ENCODE assay signal across 12 mouse cellular contexts in genomic region chr12:75726349-75726861, GRCm38 (mm10). TPM values are rescaled to one million over a fixed set of nuclear protein-coding genes. Genes with fewer than 3 reads are reported as not detected.
A peak's percentile ranks its signal among the peaks of the same experiment; 100 is the strongest.
DNase-seq lines count a peak whose midpoint lies in the region; ATAC-seq and TF ChIP-seq lines count a peak whose summit lies in the region.
"Had no signal": no experiment of that assay in that cellular context is flagged by ENCODE, and none has a peak within 500 bp of the region (broad histone marks: within the 10 kb centered on the region; RNA-seq: fewer than 3 reads in every experiment).

No protein-coding gene starts in this region.

- peaks cover 13 to 33% of the 10 kb centered on the region in 2 experiments for H3K4me1 ChIP-seq in MEL (ENCODE audit: control insufficient read depth in 1 of 2, insufficient read depth in 2 of 2, low read length in 2 of 2)
- no peaks in the 10 kb centered on the region for H3K4me1 ChIP-seq in forebrain, embryonic 11.5 days (replicated peaks; ENCODE audit: control insufficient read depth, insufficient read depth, low read length)
- H3K4me1 ChIP-seq: hindbrain, embryonic 13.5 days had no signal

- H3K9ac ChIP-seq in MEL (ENCODE audit: control insufficient read depth, low read depth, low read length, poor library complexity, severe bottlenecking): peak overlapping the region; percentile 43; the same call in 1 of the 2 replicates
- H3K9ac ChIP-seq in forebrain, embryonic 11.5 days (ENCODE audit: low read length): no peak overlapping the region
- H3K9ac ChIP-seq: heart, embryonic 12.5 days; hindbrain, embryonic 13.5 days; limb, embryonic 12.5 days had no signal

- H3K79me2 ChIP-seq in MEL (ENCODE audit: control insufficient read depth, insufficient read depth, low read length, poor library complexity): peaks cover 47% of the 10 kb centered on the region

- H3K4me3 ChIP-seq in MEL (ENCODE audit: control insufficient read depth in 1 of 2, insufficient read depth in 1 of 2, low read depth in 2 of 2, low read length in 2 of 2): peak overlapping the region in 1 of 2 experiments; percentile 5; a peak in 1 of 4 replicates
- H3K4me3 ChIP-seq in forebrain, embryonic 11.5 days (ENCODE audit: low read depth, low read length): no peak overlapping the region
- H3K4me3 ChIP-seq: heart, embryonic 12.5 days; hindbrain, embryonic 13.5 days; limb, embryonic 12.5 days had no signal

- ATAC-seq in forebrain, embryonic 11.5 days (replicated peaks; ENCODE audit: low FRiP score): no peak

- no peak overlapping the region for H3K4me2 ChIP-seq in forebrain, embryonic 11.5 days (ENCODE audit: low read depth, low read length, severe bottlenecking)
- H3K4me2 ChIP-seq: heart, embryonic 12.5 days; hindbrain, embryonic 13.5 days; limb, embryonic 12.5 days had no signal

- H3K36me3 ChIP-seq in MEL (ENCODE audit: control insufficient read depth in 1 of 2, insufficient read depth in 2 of 2, low read length in 2 of 2): peaks cover 0 to 46% of the 10 kb centered on the region in 2 experiments; a peak in 2 of 4 replicates
- H3K36me3 ChIP-seq in forebrain, embryonic 11.5 days (ENCODE audit: control insufficient read depth, insufficient read depth, low read length): no peaks in the 10 kb centered on the region

- DNase-seq in spleen, postnatal 10 days (ENCODE audit: low spot score in 2 of 2): peak; percentile 10 to 23
- no peak for DNase-seq in spleen, adult 12 weeks (ENCODE audit: low spot score)
- peak; percentile 49 for DNase-seq in MEL (ENCODE audit: low read depth, low spot score)
- DNase-seq in induced T-regulatory cell, adult 2 months (ENCODE audit: low read depth): peak; percentile 65
- peak; percentile 19 for DNase-seq in thymus, postnatal 4 days
- no peak for DNase-seq in forebrain, embryonic 11.5 days (ENCODE audit: low spot score)
- no peak for DNase-seq in urinary bladder, adult 18-20 months (ENCODE audit: low spot score in 2 of 2)
- DNase-seq: midbrain, embryonic 14.5 days had no signal

- H3K27me3 ChIP-seq in MEL (ENCODE audit: control insufficient read depth in 1 of 2, insufficient read depth in 2 of 2, low read length in 2 of 2): no peaks in the 10 kb centered on the region
- H3K27me3 ChIP-seq in forebrain, embryonic 11.5 days (ENCODE audit: control insufficient read depth, insufficient read depth, low read length): no peaks in the 10 kb centered on the region
- H3K27me3 ChIP-seq: heart, embryonic 12.5 days; hindbrain, embryonic 13.5 days; limb, embryonic 12.5 days had no signal

- no peaks in the 10 kb centered on the region for H3K9me3 ChIP-seq in MEL (replicated peaks; ENCODE audit: insufficient read depth, low read length)
- H3K9me3 ChIP-seq in forebrain, embryonic 11.5 days (ENCODE audit: control insufficient read depth, low read length): no peaks in the 10 kb centered on the region
- H3K9me3 ChIP-seq: heart, embryonic 12.5 days; hindbrain, embryonic 13.5 days; limb, embryonic 12.5 days had no signal

- no peak for TF ChIP-seq CTCF in MEL (IDR thresholded peaks at IDR 0.05 in 2 of 3, conservative IDR thresholded peaks at IDR 0.05 in 1 of 3; ENCODE audit: control insufficient read depth in 1 of 3, insufficient read depth in 1 of 3, low read depth in 2 of 3, low read length in 3 of 3, poor library complexity in 1 of 3, severe bottlenecking in 1 of 3)

- no peak for TF ChIP-seq EP300 in MEL (IDR thresholded peaks at IDR 0.05; ENCODE audit: low read depth in 1 of 2, low read length in 2 of 2)

- TF ChIP-seq POLR2A in MEL (IDR thresholded peaks at IDR 0.05; ENCODE audit: control insufficient read depth in 1 of 2, insufficient read depth in 1 of 2, low read depth in 1 of 2, low read length in 2 of 2, poor library complexity in 1 of 2): no peak

- peak overlapping the region; percentile 75 for H3K27ac ChIP-seq in MEL (ENCODE audit: control insufficient read depth, low read depth, low read length)
- H3K27ac ChIP-seq in forebrain, embryonic 11.5 days (ENCODE audit: low read depth, low read length): no peak overlapping the region
- H3K27ac ChIP-seq: hindbrain, embryonic 13.5 days; kidney, postnatal 0 days; limb, embryonic 12.5 days had no signal

- 84% methylated on average over 8 of the region's 8 CpGs for WGBS in forebrain, embryonic 11.5 days

- TF ChIP-seq RAD21 in MEL (IDR thresholded peaks at IDR 0.05; ENCODE audit: low read depth, low read length): no peak

TF ChIP-seq in MEL, 35 proteins besides CTCF, POLR2A, EP300 and RAD21:
- no peak for TF ChIP-seq GABPA (IDR thresholded peaks at IDR 0.05; ENCODE audit: low read depth, low read length)

RNA-seq across cellular contexts. Expression of gene Sgpp1, which starts 9.1 kb away (rescaled TPM):
- 22.7 and 25.7 TPM in 2 replicates for total RNA-seq in MEL (2012; rRNA removed)
- polyA plus RNA-seq in MEL (2012; ENCODE audit: insufficient read depth in 1 of 2, insufficient read length in 2 of 2, low read depth in 1 of 2, low replicate concordance in 2 of 2, missing spikeins in 1 of 2): 10 to 100 TPM in 1 of 2 experiments, not detected in 1; 28.8 TPM
- polyA plus RNA-seq in forebrain, embryonic 11.5 days (2014; fragmentation: Nextera tagmentation; extraction: Ambion mirVana): 9.2 and 10.2 TPM in 2 replicates

RNA-seq across cellular contexts. Expression of gene Wdr89, which starts 57.1 kb away (rescaled TPM):
- 18.5 and 31.2 TPM in 2 replicates for total RNA-seq in MEL (2012; rRNA removed)
- polyA plus RNA-seq in MEL (2012; ENCODE audit: insufficient read depth in 1 of 2, insufficient read length in 2 of 2, low read depth in 1 of 2, low replicate concordance in 2 of 2, missing spikeins in 1 of 2): 10 to 100 TPM; 10.2 to 57.8 TPM
- 10.6 and 11.9 TPM in 2 replicates for polyA plus RNA-seq in forebrain, embryonic 11.5 days (2014; fragmentation: Nextera tagmentation; extraction: Ambion mirVana)

Comparison
In these comparisons a context has a peak if more than half of its experiments do, and no peak if none do; other contexts are left out.
1. DNase-seq: peak in spleen, postnatal 10 days (2 of 2), MEL (single experiment), induced T-regulatory cell, adult 2 months (single experiment) and thymus, postnatal 4 days (single experiment); none in spleen, adult 12 weeks (single experiment), forebrain, embryonic 11.5 days (single experiment) and urinary bladder, adult 18-20 months (0 of 2).